Mouse (Mus musculus) myocyte (in vitro differentiated cells): ENCODE measurements at regions not wholly inside any gene's neighbourhood (a gene's known extent, or its start where the extent isn't known, plus 50 kb on each side); places are given as distances from the start of the nearest gene placed in this dataset.

ENCODE experiments used
- H3K27me3 ChIP-seq: one replicate; pipeline ENCODE4 v1.6.1; 2011; ENCODE audit not compliant: control insufficient read depth, insufficient read depth, insufficient read length
- H3K36me3 ChIP-seq: one replicate; pipeline ENCODE4 v1.6.1; 2011; ENCODE audit not compliant: control insufficient read depth, insufficient read depth
- H3K4me2 ChIP-seq: one replicate; pipeline ENCODE4 v1.6.1; 2011; ENCODE audit warnings: low read depth, control low read depth
- H3K4me3 ChIP-seq: one replicate; pipeline ENCODE4 v1.5.1; 2011; ENCODE audit warnings: mild to moderate bottlenecking, control low read depth, moderate library complexity
- H3K79me2 ChIP-seq: one replicate; pipeline ENCODE4 v1.6.1; 2011; ENCODE audit not compliant: control insufficient read depth, insufficient read depth
- H3ac ChIP-seq: one replicate; pipeline ENCODE4 v1.6.1; 2011; ENCODE audit not compliant: control insufficient read depth, insufficient read length
- CEBPB ChIP-seq: IDR thresholded peaks from 2 replicates; pipeline ENCODE4 v1.6.1; 2011; ENCODE audit warnings: mild to moderate bottlenecking, moderate library complexity; ENCODE audit not compliant: poor library complexity, insufficient read depth, severe bottlenecking
- E2F4 ChIP-seq: IDR thresholded peaks from one replicate; pipeline ENCODE4 v1.6.1; 2011; ENCODE audit warnings: mild to moderate bottlenecking, control low read depth, moderate library complexity; ENCODE audit not compliant: insufficient read depth
- MAX ChIP-seq: IDR thresholded peaks from one replicate; pipeline ENCODE4 v1.6.1; 2011; ENCODE audit warnings: low read depth, mild to moderate bottlenecking, control low read depth
- MYOD1 ChIP-seq, 3 experiments: IDR thresholded peaks; one replicate each; pipeline ENCODE4 v1.6.1; 2011; ENCODE audit warnings: control low read depth in 2 of 3, low read depth in 2 of 3, mild to moderate bottlenecking in 2 of 3, moderate library complexity in 1 of 3; ENCODE audit not compliant: insufficient read length in 2 of 3, control insufficient read depth in 1 of 3
- MYOG ChIP-seq, 3 experiments: IDR thresholded peaks; one replicate each; pipeline ENCODE4 v1.6.1; 2011; ENCODE audit warnings: control low read depth in 2 of 3, low read depth in 2 of 3, mild to moderate bottlenecking in 2 of 3; ENCODE audit not compliant: insufficient read length in 2 of 3, control insufficient read depth in 1 of 3, insufficient read depth in 1 of 3
- POLR2A ChIP-seq: IDR thresholded peaks from one replicate; pipeline ENCODE4 v1.6.1; 2011; ENCODE audit warnings: low read depth, mild to moderate bottlenecking, control low read depth, moderate library complexity; ENCODE audit not compliant: insufficient read length
- POLR2AphosphoS2 ChIP-seq: IDR thresholded peaks from one replicate; pipeline ENCODE4 v1.6.1; 2011; ENCODE audit warnings: low read depth, control low read depth; ENCODE audit not compliant: insufficient read length
- REST ChIP-seq: IDR thresholded peaks from one replicate; pipeline ENCODE4 v1.6.1; 2011; ENCODE audit warnings: mild to moderate bottlenecking, control low read depth, moderate library complexity; ENCODE audit not compliant: insufficient read depth, insufficient read length
- SRF ChIP-seq: IDR thresholded peaks from one replicate; pipeline ENCODE4 v1.6.1; 2011; ENCODE audit warnings: low read depth; ENCODE audit not compliant: control insufficient read depth, insufficient read length
- TCF12 ChIP-seq: IDR thresholded peaks from one replicate; pipeline ENCODE4 v1.6.1; 2011; ENCODE audit warnings: mild to moderate bottlenecking, control low read depth; ENCODE audit not compliant: poor library complexity, insufficient read depth, severe bottlenecking
- TCF3 ChIP-seq: IDR thresholded peaks from one replicate; pipeline ENCODE4 v1.6.1; 2011; ENCODE audit warnings: low read depth, control low read depth; ENCODE audit not compliant: insufficient read length
- USF1 ChIP-seq: IDR thresholded peaks from one replicate; pipeline ENCODE4 v1.6.1; 2011; ENCODE audit warnings: low read depth, mild to moderate bottlenecking, control low read depth, moderate library complexity

DNA sequence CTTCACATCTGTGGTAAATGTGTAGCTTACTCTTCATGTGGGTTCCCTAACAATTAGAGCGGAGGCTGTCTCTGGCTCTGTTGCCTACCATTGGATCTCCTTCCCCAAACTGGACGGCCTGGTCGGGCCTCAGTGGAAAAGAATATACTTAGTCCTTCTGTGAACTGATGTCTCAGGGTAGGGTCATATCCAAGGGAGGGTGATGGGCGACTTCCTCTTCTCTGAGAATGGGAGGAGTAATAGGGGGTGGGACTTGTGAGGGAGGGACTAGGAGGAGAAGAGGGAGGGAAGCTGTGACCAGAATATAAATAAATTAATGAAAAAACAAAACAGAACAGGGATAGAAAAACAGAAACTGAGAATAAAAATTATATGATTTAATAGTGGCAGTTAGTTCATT is 166.5 kb upstream of the Btg1 start:
- H3K4me3 ChIP-seq, result no peak overlapping the region
- H3K36me3 ChIP-seq, result no peaks in the 10 kb centered on the region
- no peak overlapping the region for H3ac ChIP-seq
- no peak overlapping the region for H3K4me2 ChIP-seq
- TF ChIP-seq SRF (no peak), MAX (no peak), USF1 (no peak), TCF3 (no peak), POLR2AphosphoS2 (no peak), CEBPB (no peak)
- no peaks in the 10 kb centered on the region for H3K79me2 ChIP-seq
- H3K27me3 ChIP-seq, result no peaks in the 10 kb centered on the region

DNA sequence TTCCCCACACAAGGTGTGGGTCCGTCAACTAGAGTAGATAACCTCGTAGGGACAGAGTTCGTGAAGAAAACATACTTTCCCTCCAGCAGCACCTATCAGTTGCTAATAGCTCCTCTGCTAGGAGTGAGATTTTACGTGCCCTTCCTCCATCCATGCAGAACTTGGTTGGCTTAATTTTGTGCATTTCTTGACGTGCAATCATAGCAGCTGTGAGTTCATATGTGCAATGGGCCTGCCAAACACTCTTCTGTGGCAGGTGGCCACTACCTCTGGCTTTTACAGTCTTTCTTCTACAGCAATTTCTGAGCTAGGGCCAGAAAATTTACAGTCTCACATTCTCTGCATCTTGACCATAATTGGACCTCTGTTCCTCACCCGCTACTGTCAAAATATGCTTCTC is 161.9 kb upstream of the Btg1 start:
- TF ChIP-seq MYOD1 (IDR thresholded peaks at IDR 0.05; ENCODE audit: control insufficient read depth in 1 of 3, insufficient read length in 2 of 3, low read depth in 2 of 3) (peak in 1 of 3 experiments; percentile 2), TCF12 (no peak), MYOG (IDR thresholded peaks at IDR 0.05; ENCODE audit: control insufficient read depth in 1 of 3, insufficient read depth in 1 of 3, insufficient read length in 2 of 3, low read depth in 2 of 3) (no peak), POLR2A (no peak), POLR2AphosphoS2 (no peak)
- Histone ChIP-seq H3K27me3 (no peaks in the 10 kb centered on the region), H3K79me2 (no peaks in the 10 kb centered on the region), H3K4me3 (no peak overlapping the region), H3ac (no peak overlapping the region), H3K4me2 (no peak overlapping the region), H3K36me3 (no peaks in the 10 kb centered on the region)

DNA sequence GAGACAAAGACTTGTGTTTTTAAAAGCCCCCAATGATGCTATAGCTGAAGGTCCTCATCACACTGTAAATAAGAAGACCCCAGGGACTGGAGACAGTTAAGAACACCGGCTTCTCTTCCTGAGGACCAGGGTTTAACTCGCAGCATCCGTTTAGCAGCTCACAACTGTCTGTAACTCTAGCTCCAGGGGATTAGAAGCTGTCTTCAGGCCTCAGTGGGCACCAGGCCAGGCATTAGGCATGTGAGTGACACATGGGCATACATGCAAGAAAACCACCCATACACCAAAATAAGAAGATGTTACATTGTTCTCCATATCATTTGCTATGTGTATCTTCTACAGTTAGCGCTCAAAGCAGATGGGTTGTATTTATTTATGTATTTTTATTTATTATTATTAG is 158.3 kb upstream of the Btg1 start:
- Histone ChIP-seq H3K27me3 (no peaks in the 10 kb centered on the region), H3K36me3 (no peaks in the 10 kb centered on the region), H3K4me2 (no peak overlapping the region), H3K4me3 (no peak overlapping the region), H3K79me2 (no peaks in the 10 kb centered on the region), H3ac (no peak overlapping the region)
- TF ChIP-seq POLR2AphosphoS2 (no peak), USF1 (no peak), MAX (no peak), TCF3 (no peak), CEBPB (no peak), MYOG (IDR thresholded peaks at IDR 0.05; ENCODE audit: control insufficient read depth in 1 of 3, insufficient read depth in 1 of 3, insufficient read length in 2 of 3, low read depth in 2 of 3) (no peak), E2F4 (no peak), TCF12 (no peak), MYOD1 (IDR thresholded peaks at IDR 0.05; ENCODE audit: control insufficient read depth in 1 of 3, insufficient read length in 2 of 3, low read depth in 2 of 3) (no peak), REST (no peak), POLR2A (no peak), SRF (no peak)

DNA sequence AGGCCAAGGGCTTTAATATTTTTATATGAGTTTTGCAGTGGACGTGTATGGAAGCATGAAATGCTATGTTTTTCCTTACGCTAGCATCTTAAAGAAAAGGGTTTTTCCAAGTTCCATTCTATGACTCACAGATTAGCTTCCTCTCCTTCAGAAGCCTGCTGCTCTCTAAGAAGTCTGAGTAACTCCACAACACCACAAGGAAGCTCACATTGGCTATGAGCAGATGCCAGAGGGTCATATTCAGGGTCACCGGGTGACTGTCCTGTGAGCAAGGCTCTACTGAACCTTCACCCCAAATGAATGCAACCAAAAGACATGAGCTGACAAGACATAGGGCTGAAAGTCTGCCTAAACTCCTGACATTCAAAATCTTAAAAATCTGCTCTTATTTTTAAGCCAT is 157.6 kb upstream of the Btg1 start:
- Histone ChIP-seq H3K27me3 (no peaks in the 10 kb centered on the region), H3ac (no peak overlapping the region), H3K36me3 (no peaks in the 10 kb centered on the region), H3K4me2 (no peak overlapping the region), H3K4me3 (no peak overlapping the region), H3K79me2 (no peaks in the 10 kb centered on the region)
- TF ChIP-seq CEBPB, result no peak
- no peak for TF ChIP-seq E2F4
- TF ChIP-seq TCF12, result no peak
- no peak for TF ChIP-seq MYOD1 (IDR thresholded peaks at IDR 0.05; ENCODE audit: control insufficient read depth in 1 of 3, insufficient read length in 2 of 3, low read depth in 2 of 3)
- no peak for TF ChIP-seq POLR2AphosphoS2
- TF ChIP-seq MYOG (IDR thresholded peaks at IDR 0.05; ENCODE audit: control insufficient read depth in 1 of 3, insufficient read depth in 1 of 3, insufficient read length in 2 of 3, low read depth in 2 of 3), result no peak
- TF ChIP-seq SRF, result no peak
- no peak for TF ChIP-seq USF1
- TF ChIP-seq MAX, result no peak
- TF ChIP-seq POLR2A, result no peak
- no peak for TF ChIP-seq TCF3
- TF ChIP-seq REST, result no peak

DNA sequence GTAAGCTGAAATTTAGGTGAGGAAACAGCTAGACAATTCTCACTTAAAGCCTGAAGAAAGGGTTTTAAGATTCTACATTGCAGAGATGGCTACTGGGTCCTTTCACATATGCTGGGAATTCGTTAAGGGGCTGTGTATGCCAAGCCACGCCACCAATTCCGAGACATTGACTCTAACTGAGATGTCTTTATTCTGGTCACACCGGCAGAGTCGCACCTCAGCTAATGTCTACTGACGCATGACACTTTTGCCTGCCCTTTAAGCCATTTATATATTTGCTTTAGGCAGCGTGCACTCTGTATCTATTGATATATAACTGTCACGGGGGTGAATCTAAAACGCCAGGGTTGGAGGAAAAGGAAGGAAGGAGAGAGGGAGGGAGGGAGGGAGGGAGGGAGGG is 156.7 kb upstream of the Btg1 start:
- Histone ChIP-seq H3ac (no peak overlapping the region), H3K36me3 (no peaks in the 10 kb centered on the region), H3K79me2 (no peaks in the 10 kb centered on the region), H3K4me3 (no peak overlapping the region), H3K27me3 (no peaks in the 10 kb centered on the region), H3K4me2 (no peak overlapping the region)
- TF ChIP-seq TCF12, result no peak
- no peak for TF ChIP-seq REST
- TF ChIP-seq USF1, result no peak
- no peak for TF ChIP-seq SRF
- TF ChIP-seq POLR2A, result no peak
- TF ChIP-seq MYOG (IDR thresholded peaks at IDR 0.05; ENCODE audit: control insufficient read depth in 1 of 3, insufficient read depth in 1 of 3, insufficient read length in 2 of 3, low read depth in 2 of 3), result no peak
- no peak for TF ChIP-seq E2F4
- no peak for TF ChIP-seq MAX
- no peak for TF ChIP-seq TCF3
- TF ChIP-seq CEBPB, result no peak
- no peak for TF ChIP-seq MYOD1 (IDR thresholded peaks at IDR 0.05; ENCODE audit: control insufficient read depth in 1 of 3, insufficient read length in 2 of 3, low read depth in 2 of 3)
- no peak for TF ChIP-seq POLR2AphosphoS2
